ENCODE assay signal across 8 mouse cellular contexts in the genomic region with DNA sequence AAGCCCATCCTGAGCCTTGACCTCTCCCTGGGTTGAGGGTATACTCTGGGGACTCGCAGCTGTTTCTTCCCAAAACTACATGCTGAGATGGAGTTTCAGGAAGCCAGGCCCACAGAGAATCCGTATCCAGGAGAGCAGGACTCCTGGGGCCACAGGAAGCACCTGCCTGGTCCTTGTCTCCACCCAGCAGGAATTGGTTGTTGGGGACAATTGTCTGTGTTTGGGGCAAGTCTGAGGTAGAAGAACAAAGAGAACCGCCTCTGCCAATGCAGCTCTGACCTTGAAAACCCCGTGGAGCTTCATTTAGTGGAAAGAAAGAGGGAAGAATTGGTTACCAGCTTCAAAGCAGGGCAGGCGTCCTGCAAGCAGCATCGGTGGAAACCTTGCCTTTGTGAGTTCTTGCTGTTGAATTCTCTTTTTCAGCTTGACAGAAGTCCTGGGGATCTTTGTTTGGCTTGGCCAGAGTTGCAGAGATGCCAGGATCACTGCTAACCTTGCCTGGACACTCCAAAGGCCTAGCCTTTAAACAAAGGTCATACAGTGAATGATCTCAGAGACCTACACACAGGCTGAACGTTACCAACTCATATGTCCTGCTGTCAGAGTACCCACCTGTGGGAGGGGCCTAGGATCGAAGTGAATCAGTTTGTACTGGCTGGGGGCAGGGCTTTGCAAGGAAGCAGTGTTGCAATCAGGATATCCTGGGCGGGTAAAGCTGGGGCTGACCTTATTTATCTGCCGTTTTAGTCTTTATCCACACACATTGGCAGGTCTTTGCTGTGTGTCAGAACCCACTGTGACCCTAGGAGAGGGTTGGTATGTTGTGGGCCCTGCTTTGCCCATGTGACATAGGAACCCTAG.
A peak's percentile ranks its signal among the peaks of the same experiment; 100 is the strongest.
DNase-seq lines count a peak whose midpoint lies in the region; ATAC-seq and TF ChIP-seq lines count a peak whose summit lies in the region.

No protein-coding gene starts in this region.

- H3K27me3 ChIP-seq in forebrain, embryonic 14.5 days (replicated peaks; ENCODE audit: control insufficient read depth, insufficient read depth, low read length): no peaks in the 10 kb centered on the region
- H3K27me3 ChIP-seq in kidney, adult 2 months (replicated peaks; ENCODE audit: control insufficient read depth, insufficient read depth, low read length): no peaks in the 10 kb centered on the region
- H3K27me3 ChIP-seq in lung, embryonic 16.5 days (ENCODE audit: control insufficient read depth, insufficient read depth, low read depth, low read length): no peaks in the 10 kb centered on the region

- no peaks in the 10 kb centered on the region for H3K36me3 ChIP-seq in forebrain, embryonic 14.5 days (ENCODE audit: control insufficient read depth, insufficient read depth, low read length)
- no peaks in the 10 kb centered on the region for H3K36me3 ChIP-seq in kidney, adult 2 months (ENCODE audit: control insufficient read depth, insufficient read depth, low read length)
- no peaks in the 10 kb centered on the region for H3K36me3 ChIP-seq in lung, embryonic 16.5 days (ENCODE audit: control insufficient read depth, insufficient read depth, low read length)

- H3K9me3 ChIP-seq in forebrain, embryonic 14.5 days (replicated peaks; ENCODE audit: control insufficient read depth, low read length): no peaks in the 10 kb centered on the region
- no peaks in the 10 kb centered on the region for H3K9me3 ChIP-seq in lung, embryonic 16.5 days (ENCODE audit: control insufficient read depth, low read length)

- peak; percentile 53 for DNase-seq in CD4-positive, CD25-positive, alpha-beta regulatory T cell, adult 2 months (ENCODE audit: low read depth, low spot score)
- DNase-seq in R1 (ENCODE audit: low read depth, low spot score): peak; percentile 94
- DNase-seq in forebrain, embryonic 14.5 days (ENCODE audit: low spot score): no peak
- DNase-seq in kidney, adult 2 months: peak; percentile 77
- DNase-seq in thymus, postnatal 25 days: peak; percentile 30
- no peak for DNase-seq in cerebellum, adult 18-20 months
- no peak for DNase-seq in gastrocnemius, postnatal 10 days

- TF ChIP-seq POLR2A in kidney, adult 2 months (IDR thresholded peaks at IDR 0.05; ENCODE audit: low read depth, low read length): no peak

- H3K4me1 ChIP-seq in forebrain, embryonic 14.5 days (ENCODE audit: control insufficient read depth, insufficient read depth, low read length): peaks cover 88% of the 10 kb centered on the region
- peaks cover 35% of the 10 kb centered on the region for H3K4me1 ChIP-seq in kidney, adult 2 months (ENCODE audit: control insufficient read depth, insufficient read depth, low read length)
- H3K4me1 ChIP-seq in lung, embryonic 16.5 days (replicated peaks; ENCODE audit: control insufficient read depth, insufficient read depth, low read length): peaks cover 88% of the 10 kb centered on the region

- no peak overlapping the region for H3K9ac ChIP-seq in forebrain, embryonic 14.5 days (ENCODE audit: low read length)
- H3K9ac ChIP-seq in lung, embryonic 16.5 days (ENCODE audit: low read length): no peak overlapping the region

- WGBS in forebrain, embryonic 14.5 days: 24% methylated on average over 10 of the region's 10 CpGs
- 42% methylated on average over 10 of the region's 10 CpGs for WGBS in kidney, adult 2 months
- 23% methylated on average over 10 of the region's 10 CpGs for WGBS in lung, embryonic 16.5 days

- no peak for ATAC-seq in forebrain, embryonic 14.5 days
- peak; percentile 53 for ATAC-seq in lung, embryonic 16.5 days (ENCODE audit: low read depth)

- H3K4me3 ChIP-seq in forebrain, embryonic 14.5 days (ENCODE audit: low read depth, low read length): no peak overlapping the region
- no peak overlapping the region for H3K4me3 ChIP-seq in kidney, adult 2 months (ENCODE audit: insufficient read depth, low read depth, low read length)
- no peak overlapping the region for H3K4me3 ChIP-seq in lung, embryonic 16.5 days (ENCODE audit: low read length)

- no peak overlapping the region for H3K4me2 ChIP-seq in forebrain, embryonic 14.5 days (ENCODE audit: low read length)
- peak overlapping the region; percentile 26; the same call in 1 of the 2 replicates for H3K4me2 ChIP-seq in lung, embryonic 16.5 days (ENCODE audit: low read depth, low read length)

- no peak for TF ChIP-seq CTCF in kidney, adult 2 months (conservative IDR thresholded peaks at IDR 0.05; ENCODE audit: insufficient read depth, insufficient read length, low read depth, low read length)

- peak overlapping the region; percentile 4; the same call in 1 of the 2 replicates for H3K27ac ChIP-seq in forebrain, embryonic 14.5 days (ENCODE audit: low read depth, low read length)
- H3K27ac ChIP-seq in kidney, adult 2 months (ENCODE audit: insufficient read depth, low read depth, low read length): peak overlapping the region; percentile 7; the same call in 1 of the 2 replicates
- H3K27ac ChIP-seq in lung, embryonic 16.5 days (ENCODE audit: low read length): peak overlapping the region; percentile 85

Comparison
In these comparisons a context has a peak if more than half of its experiments do, and no peak if none do; other contexts are left out.
1. DNase-seq: peak in CD4-positive, CD25-positive, alpha-beta regulatory T cell, adult 2 months (single experiment), R1 (single experiment), kidney, adult 2 months (single experiment) and thymus, postnatal 25 days (single experiment); none in forebrain, embryonic 14.5 days (single experiment), cerebellum, adult 18-20 months (0 of 2) and gastrocnemius, postnatal 10 days (single experiment).
2. H3K27ac ChIP-seq: peak in every context shown above with its lines; median percentile 85 in lung, embryonic 16.5 days; 7 in kidney, adult 2 months; 4 in forebrain, embryonic 14.5 days.